Mouse (Mus musculus) bone marrow, adult 2 months (tissue): ENCODE measurements at regions not wholly inside any gene's neighbourhood (a gene's known extent, or its start where the extent isn't known, plus 50 kb on each side); places are given as distances from the start of the nearest gene placed in this dataset.

Experiments
- CTCF ChIP-seq: fragments of 200-500 bp; IDR thresholded peaks from 2 replicates; pipeline ENCODE4 v1.5.1; 2011; ENCODE audit warnings: low read length, control low read depth; ENCODE audit not compliant: control insufficient read depth, insufficient read depth
- POLR2A ChIP-seq: fragments of 200-500 bp; IDR thresholded peaks from 2 replicates; pipeline ENCODE4 v1.6.1; 2011; ENCODE audit warnings: low read depth, mild to moderate bottlenecking, control low read depth, low read length, borderline replicate concordance; ENCODE audit not compliant: control insufficient read depth

DNA sequence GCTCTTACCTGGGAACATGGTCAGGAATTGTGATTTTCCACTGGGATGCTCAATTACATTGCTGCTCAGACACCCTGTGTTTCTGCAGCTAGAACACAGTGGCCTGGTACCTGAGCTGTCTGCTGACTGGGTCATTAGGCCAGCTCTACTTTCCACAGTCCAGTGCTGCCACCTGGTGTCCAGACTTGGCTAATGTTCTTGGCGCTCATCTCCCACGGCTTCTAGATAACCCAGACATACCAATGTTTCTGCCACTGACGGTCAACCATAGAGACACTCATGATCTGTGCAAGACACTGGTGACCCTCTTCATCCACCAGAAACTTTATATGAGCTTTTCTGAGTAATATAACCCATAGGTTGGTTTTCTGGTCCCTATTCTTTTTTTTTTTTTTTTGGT is 67.1 kb upstream of the Nmur2 start:
- TF ChIP-seq POLR2A (no peak), CTCF (peak; percentile 72)
